Mouse (Mus musculus) T-cell, adult 2 months (primary cell): ENCODE results near the gene Sema7a.

ENCODE experiments used
- DNase-seq: peaks from one replicate; pipeline ENCODE4 v3.0.0; 2022; ENCODE audit warnings: low spot score

Sema7a gene

GRCm38 (mm10) chr9:57939431-57940348 is at the start of gene Sema7a:
Sema7a (plus strand) TSS chr9:57940112.
- peak; percentile 65 for DNase-seq

- DNase-seq = no peak
Measured at GRCm38 (mm10) chr9:57900478-57900877, 39.4 kb upstream of the Sema7a start.

- DNase-seq = no peak
Measured at GRCm38 (mm10) chr9:57901197-57901596, 38.7 kb upstream of the Sema7a start.

- no peak for DNase-seq
Measured at GRCm38 (mm10) chr9:57901601-57902000, 38.3 kb upstream of the Sema7a start.

- no peak for DNase-seq
Measured at GRCm38 (mm10) chr9:57902132-57902531, 37.8 kb upstream of the Sema7a start.

GRCm38 (mm10) chr9:57903589-57904249 is 36.2 kb upstream of the Sema7a start:
- no peak for DNase-seq

GRCm38 (mm10) chr9:57904250-57904644 is 35.7 kb upstream of the Sema7a start:
- no peak for DNase-seq

- DNase-seq = no peak
Measured at GRCm38 (mm10) chr9:57907206-57907605, 32.7 kb upstream of the Sema7a start.

GRCm38 (mm10) chr9:57910254-57911160 is 29.4 kb upstream of the Sema7a start, which contains the start of gene Ubl7:
Ubl7 (plus strand) TSS chr9:57910979.
- DNase-seq = peak; percentile 92

- no peak for DNase-seq
Measured at GRCm38 (mm10) chr9:57912571-57912970, 27.3 kb upstream of the Sema7a start.

- DNase-seq = no peak
Measured at GRCm38 (mm10) chr9:57921491-57922060, 18.3 kb upstream of the Sema7a start.

GRCm38 (mm10) chr9:57922381-57922780 is 17.5 kb upstream of the Sema7a start:
- no peak for DNase-seq

- DNase-seq = no peak
Measured at GRCm38 (mm10) chr9:57923046-57923445, 16.9 kb upstream of the Sema7a start.

GRCm38 (mm10) chr9:57931166-57931767 is 8.6 kb upstream of the Sema7a start:
- no peak for DNase-seq

GRCm38 (mm10) chr9:57932253-57932652 is 7.7 kb upstream of the Sema7a start:
- DNase-seq = no peak

- no peak for DNase-seq
Measured at GRCm38 (mm10) chr9:57932831-57933602, 6.9 kb upstream of the Sema7a start.

- DNase-seq = peak; percentile 79
Measured at GRCm38 (mm10) chr9:57935683-57936437, 4.1 kb upstream of the Sema7a start.

GRCm38 (mm10) chr9:57937171-57937570 is 2.7 kb upstream of the Sema7a start:
- no peak for DNase-seq

GRCm38 (mm10) chr9:57937651-57938050 is 2.3 kb upstream of the Sema7a start:
- DNase-seq = no peak
